Mouse (Mus musculus): ENCODE data around the gene Nsg2. TPM values are rescaled to one million over a fixed set of nuclear protein-coding genes. Genes with fewer than 3 reads are reported as not detected.

Nsg2 gene
- polyA plus RNA-seq, 1 experiment from 2014 or later: 467 TPM

DNA sequence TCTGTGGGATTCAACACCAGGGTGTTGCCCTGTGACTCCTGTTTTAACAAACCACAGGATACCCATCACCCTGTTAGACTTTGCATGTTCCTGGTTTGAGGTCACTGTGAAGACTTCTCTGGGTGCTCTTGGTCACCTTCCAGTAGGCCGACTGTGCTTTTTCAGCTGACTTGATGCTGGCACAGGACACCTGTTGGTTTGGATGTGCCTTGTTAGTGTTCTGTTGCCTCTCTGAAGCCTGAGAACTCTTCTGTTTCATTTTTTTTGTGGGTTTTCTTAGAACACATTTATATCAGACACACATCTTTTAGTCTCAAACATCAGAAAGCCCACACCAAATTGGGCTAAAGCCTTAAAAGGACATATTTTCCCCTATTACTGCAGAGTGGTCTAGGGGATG is 13.3 kb downstream of the Nsg2 start:
- H3K9ac ChIP-seq (replicated peaks): no peak overlapping the region
- ATAC-seq: no peak
- WGBS: 89% methylated on average over 1 of the region's 1 CpGs
- no peaks in the 10 kb centered on the region for H3K27me3 ChIP-seq
- peaks cover 43% of the 10 kb centered on the region for H3K36me3 ChIP-seq
- H3K4me1 ChIP-seq (replicated peaks): peaks cover 95% of the 10 kb centered on the region
- no peak overlapping the region for H3K4me2 ChIP-seq (replicated peaks)
- H3K4me3 ChIP-seq (replicated peaks): no peak overlapping the region
- H3K9me3 ChIP-seq: no peaks in the 10 kb centered on the region
- no peak overlapping the region for H3K27ac ChIP-seq

DNA sequence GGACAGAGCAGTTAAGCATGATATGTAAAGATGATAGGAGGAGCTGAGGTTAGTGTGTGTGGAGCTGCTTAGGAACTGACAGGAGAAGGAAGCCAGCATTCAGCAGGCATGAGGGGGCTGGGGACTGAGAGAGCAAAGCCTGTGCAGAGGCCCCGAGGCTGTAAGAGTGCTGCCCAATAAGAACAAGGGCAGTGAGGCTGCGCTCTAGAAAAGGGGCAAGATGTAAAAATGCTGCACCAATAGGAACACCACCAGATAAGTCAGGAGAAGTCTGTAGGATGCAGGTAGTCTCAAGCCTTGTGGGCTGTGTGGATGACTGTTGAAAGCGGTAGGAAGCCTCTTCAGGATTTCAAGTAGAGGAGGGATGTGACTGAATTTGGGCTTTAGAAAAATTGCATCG is 17.9 kb downstream of the Nsg2 start:
- Histone ChIP-seq H3K4me2 (replicated peaks) (no peak overlapping the region), H3K36me3 (peaks cover 52% of the 10 kb centered on the region), H3K9ac (replicated peaks) (peak overlapping the region; percentile 33; the same call in 1 of the 2 replicates), H3K4me1 (replicated peaks) (peaks cover 92% of the 10 kb centered on the region), H3K27ac (peak overlapping the region; percentile 88), H3K27me3 (no peaks in the 10 kb centered on the region), H3K4me3 (replicated peaks) (no peak overlapping the region), H3K9me3 (no peaks in the 10 kb centered on the region)
- 46% methylated on average over 4 of the region's 4 CpGs for WGBS
- ATAC-seq: no peak

DNA sequence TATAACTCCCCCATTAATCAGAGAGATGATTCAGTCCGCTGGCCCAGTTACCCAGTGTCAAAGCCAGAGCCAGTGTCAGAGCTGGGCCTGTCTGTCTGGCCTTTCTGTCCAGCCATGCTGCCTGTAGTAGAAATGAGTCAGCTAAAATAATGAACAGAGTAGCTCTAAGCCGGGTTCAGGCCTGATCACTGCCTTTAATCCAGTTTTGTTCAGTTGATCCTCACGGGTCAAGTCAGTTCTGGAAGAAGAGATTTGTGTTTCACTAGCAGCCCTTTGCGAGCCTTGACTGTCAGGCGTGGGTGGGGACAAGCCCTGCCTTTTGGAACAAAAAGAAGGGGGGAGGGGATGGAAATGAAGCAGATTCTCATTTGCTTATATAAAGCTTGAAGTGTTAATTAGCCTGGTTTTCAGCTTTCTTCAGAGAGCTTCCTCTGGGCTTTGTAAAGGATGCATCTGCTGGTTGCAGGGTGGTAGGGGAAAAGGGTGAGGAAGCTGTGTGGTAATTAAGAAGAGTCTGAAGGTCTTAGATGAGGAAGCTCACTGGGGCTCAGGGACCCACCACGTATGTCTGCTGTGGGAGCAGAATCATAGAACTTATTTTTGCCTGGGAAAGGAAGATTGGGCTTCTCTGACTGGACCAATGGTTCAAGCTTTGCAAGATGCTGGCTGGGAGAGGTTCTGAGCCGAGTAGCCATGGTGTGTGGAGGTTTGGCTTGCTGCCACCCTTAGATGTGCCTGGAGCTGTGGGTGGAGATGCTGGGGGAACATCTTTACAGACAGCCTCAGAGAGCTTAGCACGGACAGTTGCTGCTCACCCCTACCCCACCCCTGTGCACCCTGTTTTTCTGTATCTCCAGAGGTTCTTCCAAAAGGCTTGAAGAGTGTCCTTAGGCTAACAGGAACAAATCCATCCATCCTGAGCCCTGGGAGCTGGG is 20.0 kb downstream of the Nsg2 start:
- Histone ChIP-seq H3K9ac (replicated peaks) (peak overlapping the region; percentile 44; the same call in 1 of the 2 replicates), H3K4me3 (replicated peaks) (no peak overlapping the region)

DNA sequence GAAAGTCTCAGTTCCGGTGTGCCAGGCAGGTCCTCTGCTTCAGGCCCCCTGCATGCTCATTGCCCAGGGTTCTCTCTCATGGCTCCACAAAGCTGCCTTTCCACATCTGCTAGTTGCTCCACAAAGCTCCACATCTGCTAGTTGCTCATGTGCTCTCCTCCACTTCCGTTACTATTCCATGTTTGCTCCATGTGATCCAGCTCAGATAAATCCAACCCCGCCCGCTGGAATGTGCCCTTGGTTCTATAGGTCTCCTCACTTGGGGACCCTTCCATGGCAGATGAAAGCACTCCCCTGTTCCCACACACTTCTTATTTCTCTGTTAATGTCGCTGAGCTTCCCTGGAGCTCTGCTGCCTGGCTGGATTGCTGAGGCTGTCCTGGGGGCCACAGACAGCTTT is 26.4 kb downstream of the Nsg2 start:
- no peaks in the 10 kb centered on the region for H3K27me3 ChIP-seq
- no peak overlapping the region for H3K4me3 ChIP-seq (replicated peaks)
- peak overlapping the region; percentile 15 for H3K4me2 ChIP-seq (replicated peaks)
- peak overlapping the region; percentile 90 for H3K27ac ChIP-seq
- no peak for ATAC-seq
- 0 out of 2 replicates have a peak overlapping the region, but pooled peaks have one; percentile 15 for H3K9ac ChIP-seq (replicated peaks)
- peaks cover 25% of the 10 kb centered on the region for H3K36me3 ChIP-seq
- H3K4me1 ChIP-seq (replicated peaks): peaks cover 90% of the 10 kb centered on the region
- WGBS: 59% methylated on average over 5 of the region's 5 CpGs
- H3K9me3 ChIP-seq: no peaks in the 10 kb centered on the region

More for the DNA sequence above, 20.0 kb downstream of the Nsg2 start:
- no peaks in the 10 kb centered on the region for H3K27me3 ChIP-seq
- H3K4me2 ChIP-seq (replicated peaks): peak overlapping the region; percentile 26; the same call in 1 of the 2 replicates
- WGBS: 16% methylated on average over 8 of the region's 8 CpGs
- peaks cover 47% of the 10 kb centered on the region for H3K36me3 ChIP-seq
- H3K9me3 ChIP-seq: no peaks in the 10 kb centered on the region
- peak overlapping the region; percentile 88 for H3K27ac ChIP-seq
- peak; percentile 63 for ATAC-seq
- H3K4me1 ChIP-seq (replicated peaks): peaks cover 92% of the 10 kb centered on the region

DNA sequence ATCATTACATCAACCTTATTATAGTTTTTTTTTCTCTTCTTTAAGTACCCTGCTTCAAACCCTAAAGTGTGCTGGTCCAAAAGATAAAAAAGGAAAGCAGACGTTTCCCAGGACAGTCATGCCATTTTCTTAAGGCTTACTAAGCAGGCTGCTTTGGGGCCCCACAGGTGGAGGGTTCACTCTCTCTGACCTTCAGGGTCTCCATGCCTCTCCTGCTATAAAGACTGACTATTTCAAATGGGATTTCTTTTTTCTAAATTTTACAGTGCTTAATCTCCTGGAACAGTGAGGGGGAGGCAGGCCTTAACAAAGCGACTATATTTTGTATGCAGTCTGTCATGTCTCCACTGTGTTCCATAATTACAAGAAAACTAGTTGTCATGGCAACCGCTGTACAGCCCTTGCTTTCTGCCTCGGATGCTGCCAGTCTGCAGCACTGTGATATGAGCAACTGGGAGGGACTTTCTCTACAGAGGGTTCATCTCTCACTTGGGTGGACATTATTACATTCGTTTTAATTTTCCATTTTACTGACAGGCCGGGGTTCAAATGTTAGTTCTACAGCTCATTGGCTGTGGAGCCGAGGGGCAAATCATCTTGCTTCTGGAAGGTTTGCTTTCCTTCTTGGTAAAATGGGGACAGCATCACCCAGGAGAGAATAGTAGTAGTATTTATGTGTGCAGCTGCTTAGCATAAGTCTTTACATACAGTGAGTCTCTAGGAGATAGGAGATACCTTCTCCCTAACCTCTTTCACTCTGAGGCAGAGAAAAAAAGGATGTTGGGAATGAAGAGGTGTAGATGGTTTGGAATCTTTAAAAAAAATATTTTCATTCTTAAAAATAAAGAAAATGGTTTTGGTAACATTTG is 27.4 kb downstream of the Nsg2 start:
- H3K9ac ChIP-seq (replicated peaks): 0 out of 2 replicates have a peak overlapping the region, but pooled peaks have one; percentile 4
- ATAC-seq: peak; percentile 95
- H3K4me3 ChIP-seq (replicated peaks): 0 out of 2 replicates have a peak overlapping the region, but pooled peaks have one; percentile 7
- H3K36me3 ChIP-seq: peaks cover 18% of the 10 kb centered on the region; the same call in 1 of the 2 replicates
- no peaks in the 10 kb centered on the region for H3K9me3 ChIP-seq
- H3K4me2 ChIP-seq (replicated peaks): peak overlapping the region; percentile 39
- WGBS: 31% methylated on average over 7 of the region's 7 CpGs
- H3K4me1 ChIP-seq (replicated peaks): peaks cover 87% of the 10 kb centered on the region
- H3K27ac ChIP-seq: peak overlapping the region; percentile 90
- no peaks in the 10 kb centered on the region for H3K27me3 ChIP-seq

DNA sequence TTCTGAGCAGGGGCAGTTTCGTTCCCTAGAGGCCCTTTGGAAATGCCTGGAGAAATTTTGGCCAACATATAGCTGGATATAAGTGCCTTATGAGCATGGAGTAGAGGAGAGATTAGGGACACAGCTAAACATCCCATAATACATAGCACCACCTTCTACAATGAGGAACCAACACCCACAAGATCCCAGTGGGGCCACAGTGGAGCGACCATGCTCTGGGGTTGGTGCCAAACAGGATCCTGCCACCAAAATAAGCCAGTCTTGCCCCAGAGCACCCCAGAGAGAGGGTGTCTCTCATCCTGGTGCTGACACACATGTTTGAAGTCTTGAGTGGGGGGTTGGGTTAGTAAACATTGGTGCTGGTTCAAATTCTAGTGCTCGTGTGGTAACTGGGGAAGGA is 28.3 kb downstream of the Nsg2 start:
- no peak for ATAC-seq
- Histone ChIP-seq H3K27me3 (no peaks in the 10 kb centered on the region), H3K9ac (replicated peaks) (0 out of 2 replicates have a peak overlapping the region, but pooled peaks have one; percentile 5), H3K36me3 (peaks cover 18% of the 10 kb centered on the region; the same call in 1 of the 2 replicates), H3K4me1 (replicated peaks) (peaks cover 83% of the 10 kb centered on the region), H3K27ac (peak overlapping the region; percentile 90), H3K4me3 (replicated peaks) (no peak overlapping the region), H3K9me3 (no peaks in the 10 kb centered on the region), H3K4me2 (replicated peaks) (no peak overlapping the region)
- WGBS: 80% methylated on average over 3 of the region's 3 CpGs

DNA sequence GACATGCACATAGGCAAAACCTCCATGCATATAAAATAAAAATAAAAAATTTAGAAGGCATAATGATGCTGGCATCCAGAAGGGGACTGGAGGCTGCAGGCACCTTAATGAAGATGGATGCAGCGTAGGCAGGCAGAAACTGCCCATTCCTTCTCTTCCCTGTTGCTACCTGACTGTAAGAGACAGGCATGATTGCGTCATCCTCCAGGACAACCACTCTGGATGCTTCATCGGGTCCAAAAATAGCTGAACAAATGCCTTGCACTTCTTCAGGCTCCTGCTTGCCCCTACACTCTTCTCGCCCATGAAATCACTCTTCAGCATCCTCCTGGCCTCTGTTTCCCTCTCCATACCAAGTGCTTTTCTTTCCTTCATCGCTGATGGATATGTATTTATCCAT is 29.1 kb downstream of the Nsg2 start:
- no peaks in the 10 kb centered on the region for H3K9me3 ChIP-seq
- H3K4me1 ChIP-seq (replicated peaks): peaks cover 79% of the 10 kb centered on the region
- no peak for ATAC-seq
- H3K4me3 ChIP-seq (replicated peaks): no peak overlapping the region
- no peak overlapping the region for H3K9ac ChIP-seq (replicated peaks)
- 84% methylated on average over 5 of the region's 5 CpGs for WGBS
- no peak overlapping the region for H3K4me2 ChIP-seq (replicated peaks)
- H3K36me3 ChIP-seq: peaks cover 13% of the 10 kb centered on the region; the same call in 1 of the 2 replicates
- H3K27ac ChIP-seq: peak overlapping the region; percentile 90
- H3K27me3 ChIP-seq: no peaks in the 10 kb centered on the region

DNA sequence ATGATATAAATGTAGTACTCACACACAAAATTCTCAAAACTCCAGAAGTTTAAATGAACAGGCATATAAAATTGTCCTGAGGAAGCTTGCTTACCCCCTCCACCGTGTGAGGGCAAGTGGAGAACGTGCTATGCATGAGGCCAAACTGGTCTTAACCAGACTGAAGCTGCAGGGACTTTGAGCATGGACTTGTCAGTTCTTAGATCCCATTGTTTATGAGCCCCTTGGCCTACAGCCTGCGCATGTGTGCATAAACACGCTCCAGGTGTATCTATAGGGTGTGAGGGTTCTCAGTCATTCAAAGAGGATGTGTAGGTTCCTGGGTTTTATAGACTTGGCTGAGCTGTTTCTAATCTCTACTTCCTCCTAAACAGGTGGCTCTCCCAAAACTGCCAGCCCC is 31.1 kb downstream of the Nsg2 start:
- Histone ChIP-seq H3K9me3 (no peaks in the 10 kb centered on the region), H3K36me3 (peaks cover 15% of the 10 kb centered on the region; the same call in 1 of the 2 replicates), H3K27me3 (no peaks in the 10 kb centered on the region), H3K4me1 (replicated peaks) (peaks cover 77% of the 10 kb centered on the region), H3K4me3 (replicated peaks) (no peak overlapping the region), H3K9ac (replicated peaks) (no peak overlapping the region), H3K4me2 (replicated peaks) (no peak overlapping the region), H3K27ac (no peak overlapping the region)
- no peak for ATAC-seq
- 81% methylated on average over 4 of the region's 4 CpGs for WGBS

DNA sequence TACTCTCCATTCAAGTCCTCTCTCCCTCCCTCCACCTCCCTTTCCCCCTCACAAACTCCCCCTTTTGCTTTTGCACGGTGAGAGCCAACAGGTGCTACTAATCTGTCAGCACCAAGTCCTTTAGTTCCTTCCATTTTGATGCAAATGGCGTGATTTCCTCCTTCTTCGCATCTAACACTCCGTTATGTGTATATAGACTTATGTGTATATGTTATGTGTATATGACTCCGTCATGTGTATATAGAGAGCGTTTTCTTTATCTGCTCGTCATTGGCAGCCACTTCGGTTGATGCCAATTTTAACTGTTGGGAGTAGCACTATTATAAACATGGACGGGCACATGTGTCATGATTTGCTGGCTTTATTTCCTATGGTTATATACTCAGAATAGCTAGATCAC is 31.8 kb downstream of the Nsg2 start:
- Histone ChIP-seq H3K9ac (replicated peaks) (no peak overlapping the region), H3K27me3 (no peaks in the 10 kb centered on the region), H3K9me3 (no peaks in the 10 kb centered on the region), H3K4me2 (replicated peaks) (no peak overlapping the region), H3K4me3 (replicated peaks) (no peak overlapping the region), H3K36me3 (peaks cover 15% of the 10 kb centered on the region; the same call in 1 of the 2 replicates), H3K4me1 (replicated peaks) (peaks cover 74% of the 10 kb centered on the region), H3K27ac (no peak overlapping the region)
- 82% methylated on average over 9 of the region's 9 CpGs for WGBS
- ATAC-seq: no peak

DNA sequence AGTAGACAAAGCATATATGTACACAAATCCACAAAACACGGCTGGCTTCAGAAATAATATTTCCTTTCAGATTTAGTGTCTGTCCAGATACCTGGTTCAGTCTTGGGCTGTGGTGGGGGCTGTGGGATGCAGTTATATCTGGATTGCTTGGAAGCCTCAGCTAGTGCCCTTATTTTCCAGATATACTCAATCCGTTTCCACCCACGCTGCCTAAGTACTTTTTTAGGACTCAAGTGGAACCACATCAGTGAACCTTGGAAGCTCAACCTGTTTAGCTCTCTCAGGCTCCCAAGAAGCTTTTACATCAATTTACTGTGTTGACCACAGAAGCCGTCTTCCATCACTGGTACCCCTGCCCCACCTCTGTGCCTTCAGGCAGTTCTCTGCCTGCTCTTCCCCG is 35.6 kb downstream of the Nsg2 start:
- H3K36me3 ChIP-seq: peaks cover 10% of the 10 kb centered on the region; the same call in 1 of the 2 replicates
- no peak for ATAC-seq
- peak overlapping the region; percentile 71 for H3K27ac ChIP-seq
- H3K27me3 ChIP-seq: no peaks in the 10 kb centered on the region
- no peak overlapping the region for H3K4me3 ChIP-seq (replicated peaks)
- peaks cover 69% of the 10 kb centered on the region for H3K4me1 ChIP-seq (replicated peaks)
- H3K9ac ChIP-seq (replicated peaks): no peak overlapping the region; the same call in 1 of the 2 replicates
- 86% methylated on average over 5 of the region's 5 CpGs for WGBS
- no peak overlapping the region for H3K4me2 ChIP-seq (replicated peaks)
- no peaks in the 10 kb centered on the region for H3K9me3 ChIP-seq

DNA sequence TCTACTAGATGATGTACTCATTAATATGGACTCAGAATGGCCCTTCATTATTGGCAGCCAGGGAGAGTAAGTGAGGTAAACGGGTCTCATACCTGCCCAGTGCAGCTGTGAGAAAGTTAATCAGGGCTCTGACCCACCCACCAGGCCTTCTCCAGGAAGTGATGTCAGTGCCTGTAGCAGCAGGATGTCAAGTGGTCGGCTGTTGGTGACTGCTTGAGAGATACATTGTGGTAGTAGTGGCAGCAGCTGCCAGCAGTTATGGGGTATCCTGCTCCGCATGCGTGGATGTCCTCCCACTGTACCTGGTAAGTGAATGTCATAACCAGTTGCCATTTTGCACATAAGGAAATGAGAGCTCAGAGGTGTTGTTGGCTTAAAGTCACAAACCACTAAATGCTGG is 39.4 kb downstream of the Nsg2 start:
- H3K9ac ChIP-seq (replicated peaks): no peak overlapping the region
- no peak overlapping the region for H3K4me3 ChIP-seq (replicated peaks)
- H3K36me3 ChIP-seq: peaks cover 10% of the 10 kb centered on the region; the same call in 1 of the 2 replicates
- no peaks in the 10 kb centered on the region for H3K9me3 ChIP-seq
- H3K4me1 ChIP-seq (replicated peaks): peaks cover 65% of the 10 kb centered on the region
- H3K27me3 ChIP-seq: no peaks in the 10 kb centered on the region
- ATAC-seq: no peak
- H3K4me2 ChIP-seq (replicated peaks): no peak overlapping the region
- WGBS: 78% methylated on average over 4 of the region's 4 CpGs
- H3K27ac ChIP-seq: peak overlapping the region; percentile 69

All from midbrain, embryonic 13.5 days (tissue).